Mouse (Mus musculus): ENCODE results near the gene Pdzd9. TPM values are rescaled to one million over a fixed set of nuclear protein-coding genes. Genes with fewer than 3 reads are reported as not detected.

Pdzd9 gene
- polyA plus RNA-seq, 1 experiment from 2014 or later = 0.33 TPM

DNA sequence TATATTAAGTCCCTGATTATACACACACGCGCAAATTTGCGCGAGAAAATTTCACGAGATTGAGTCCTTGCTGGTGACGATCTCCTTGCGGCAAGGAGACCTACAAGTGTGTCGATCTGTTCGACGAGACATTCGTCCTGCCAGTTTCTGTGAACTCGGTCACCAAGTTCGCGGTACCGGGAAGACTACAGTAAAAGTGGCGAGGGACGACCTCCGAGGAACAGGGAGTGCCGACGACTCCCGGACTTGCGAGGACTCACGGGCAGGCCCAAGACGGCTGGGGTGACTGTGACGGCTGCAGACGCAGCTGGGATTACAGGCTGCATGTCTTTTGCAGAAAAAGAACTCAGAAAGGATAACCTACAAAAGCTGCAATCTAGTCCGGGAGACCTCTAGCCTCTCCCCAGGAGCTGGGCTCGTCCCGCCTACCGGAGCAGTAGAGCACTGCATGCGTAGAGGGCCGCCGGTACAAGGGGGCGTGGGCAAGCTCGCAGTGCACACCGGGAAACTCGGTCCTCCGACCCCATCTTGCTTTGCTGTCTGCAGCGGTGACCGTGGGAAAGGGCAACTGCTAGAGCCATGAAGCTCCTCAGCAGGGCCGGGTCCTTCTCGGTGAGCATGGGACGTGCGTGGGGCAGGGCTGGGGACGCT, 35.3 kb downstream of the Pdzd9 start, which contains the start of gene Uqcrc2:
Uqcrc2 (plus strand) TSS at position 466 of the 651 bp plus-strand sequence.
- WGBS = under 1% methylated on average over 45 of the region's 45 CpGs
- peak within 1 kb of the TSS; percentile 77 for H3K4me2 ChIP-seq (replicated peaks; ENCODE audit: low read depth)
- H3K9me3 ChIP-seq (ENCODE audit: control insufficient read depth) = no peaks in the 10 kb centered on the region
- ATAC-seq = peak; percentile 98
- peak; percentile 83 for TF ChIP-seq CTCF (IDR thresholded peaks at IDR 0.05; ENCODE audit: low read depth)
- H3K27me3 ChIP-seq (replicated peaks; ENCODE audit: control insufficient read depth, insufficient read depth, low read length) = no peaks in the 10 kb centered on the region
- peaks cover 6% of the 10 kb centered on the region for H3K4me1 ChIP-seq (replicated peaks; ENCODE audit: control insufficient read depth, insufficient read depth, low read length)
- peak within 1 kb of the TSS; percentile 94 for H3K9ac ChIP-seq (ENCODE audit: low read depth, low read length)
- H3K4me3 ChIP-seq (ENCODE audit: low read depth, low read length) = peak within 1 kb of the TSS; percentile 91
- peaks cover 16% of the 10 kb centered on the region for H3K36me3 ChIP-seq (ENCODE audit: control insufficient read depth, insufficient read depth)
- peak within 1 kb of the TSS; percentile 97 for H3K27ac ChIP-seq (ENCODE audit: low read depth, low read length)

DNA sequence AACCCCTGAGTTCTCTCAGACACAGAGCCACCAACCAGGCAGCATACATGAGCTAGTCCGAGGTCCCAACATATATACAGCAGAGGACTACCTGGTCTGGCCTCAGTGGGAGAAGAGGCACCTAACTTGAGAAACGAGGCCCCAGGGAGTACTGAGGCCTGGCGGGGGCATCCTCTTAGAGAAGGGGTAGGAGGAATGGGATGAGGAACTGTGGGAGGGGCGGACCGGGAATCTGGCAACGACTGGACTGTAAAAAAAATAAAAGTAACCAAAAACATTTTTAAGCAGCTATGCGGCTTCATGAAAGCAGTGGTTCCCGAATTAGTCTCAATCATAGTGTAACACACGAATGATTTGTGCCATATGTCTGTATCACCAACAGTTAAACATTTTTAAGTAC, 35.8 kb downstream of the Pdzd9 start:
- ATAC-seq = no peak

DNA sequence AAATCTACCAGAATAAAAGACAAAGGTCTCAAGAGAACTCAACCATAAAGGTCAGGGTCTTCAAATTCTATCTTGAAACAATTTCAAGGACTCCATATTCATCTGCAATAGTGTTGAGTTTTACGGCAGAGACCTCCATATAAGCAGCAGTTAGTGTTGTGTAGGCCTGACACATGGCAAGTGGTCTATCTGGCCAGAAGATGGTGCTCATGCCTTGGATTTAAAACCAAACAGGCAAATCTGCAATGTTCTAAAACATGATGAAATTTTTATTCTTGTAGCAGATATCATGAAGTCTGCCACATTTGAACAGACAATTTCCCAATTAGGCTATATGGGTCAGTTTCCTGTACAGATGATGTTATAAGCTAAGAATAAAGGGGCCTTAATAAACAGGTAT, 37.6 kb downstream of the Pdzd9 start:
- 61% methylated on average over 1 of the region's 1 CpGs for WGBS
- Histone ChIP-seq H3K4me2 (replicated peaks; ENCODE audit: low read depth) (no peak overlapping the region), H3K36me3 (ENCODE audit: control insufficient read depth, insufficient read depth) (0 out of 2 replicates have a peak, but pooled peaks cover under 1% of the 10 kb centered on the region), H3K9me3 (ENCODE audit: control insufficient read depth) (no peaks in the 10 kb centered on the region), H3K27ac (ENCODE audit: low read depth, low read length) (no peak overlapping the region), H3K4me3 (ENCODE audit: low read depth, low read length) (no peak overlapping the region), H3K27me3 (replicated peaks; ENCODE audit: control insufficient read depth, insufficient read depth, low read length) (no peaks in the 10 kb centered on the region), H3K9ac (ENCODE audit: low read depth, low read length) (no peak overlapping the region), H3K4me1 (replicated peaks; ENCODE audit: control insufficient read depth, insufficient read depth, low read length) (peaks cover 6% of the 10 kb centered on the region)
- no peak for ATAC-seq
- peak; percentile 61 for TF ChIP-seq CTCF (IDR thresholded peaks at IDR 0.05; ENCODE audit: low read depth)

More for the DNA sequence above, 35.8 kb downstream of the Pdzd9 start:
- peak overlapping the region; percentile 97 for H3K27ac ChIP-seq (ENCODE audit: low read depth, low read length)
- H3K4me2 ChIP-seq (replicated peaks; ENCODE audit: low read depth) = peak overlapping the region; percentile 77
- 6% methylated on average over 9 of the region's 9 CpGs for WGBS
- no peaks in the 10 kb centered on the region for H3K9me3 ChIP-seq (ENCODE audit: control insufficient read depth)
- H3K4me1 ChIP-seq (replicated peaks; ENCODE audit: control insufficient read depth, insufficient read depth, low read length) = peaks cover 6% of the 10 kb centered on the region
- no peaks in the 10 kb centered on the region for H3K27me3 ChIP-seq (replicated peaks; ENCODE audit: control insufficient read depth, insufficient read depth, low read length)
- peak overlapping the region; percentile 94 for H3K9ac ChIP-seq (ENCODE audit: low read depth, low read length)
- H3K4me3 ChIP-seq (ENCODE audit: low read depth, low read length) = peak overlapping the region; percentile 91
- peaks cover 13% of the 10 kb centered on the region for H3K36me3 ChIP-seq (ENCODE audit: control insufficient read depth, insufficient read depth)
- TF ChIP-seq CTCF (IDR thresholded peaks at IDR 0.05; ENCODE audit: low read depth) = no peak

DNA sequence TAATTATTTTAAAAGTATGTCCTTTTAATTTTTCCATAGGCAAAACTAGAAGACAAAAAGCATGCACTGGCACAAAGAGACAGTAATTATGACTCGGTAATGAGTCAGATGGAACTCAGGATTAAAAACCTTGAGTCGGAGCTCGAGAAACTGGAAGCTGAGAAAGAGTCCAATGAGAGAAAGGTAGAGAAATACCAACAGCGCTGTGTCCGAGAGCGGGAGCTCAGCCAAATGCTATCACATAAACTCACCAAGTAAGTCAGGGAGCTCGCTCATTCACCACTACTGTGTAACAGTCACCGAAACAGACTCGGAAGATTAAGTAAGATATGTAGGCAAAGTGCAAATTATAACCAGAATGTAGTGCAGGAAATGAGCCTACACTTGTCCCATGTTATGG, 49.3 kb downstream of the Pdzd9 start:
- Histone ChIP-seq H3K9ac (ENCODE audit: low read depth, low read length) (no peak overlapping the region), H3K4me3 (ENCODE audit: low read depth, low read length) (no peak overlapping the region), H3K4me2 (replicated peaks; ENCODE audit: low read depth) (no peak overlapping the region), H3K4me1 (replicated peaks; ENCODE audit: control insufficient read depth, insufficient read depth, low read length) (no peaks in the 10 kb centered on the region), H3K9me3 (ENCODE audit: control insufficient read depth) (no peaks in the 10 kb centered on the region), H3K36me3 (ENCODE audit: control insufficient read depth, insufficient read depth) (no peaks in the 10 kb centered on the region), H3K27me3 (replicated peaks; ENCODE audit: control insufficient read depth, insufficient read depth, low read length) (no peaks in the 10 kb centered on the region), H3K27ac (ENCODE audit: low read depth, low read length) (no peak overlapping the region)
- WGBS = 85% methylated on average over 9 of the region's 9 CpGs
- ATAC-seq = no peak
- no peak for TF ChIP-seq CTCF (IDR thresholded peaks at IDR 0.05; ENCODE audit: low read depth)

DNA sequence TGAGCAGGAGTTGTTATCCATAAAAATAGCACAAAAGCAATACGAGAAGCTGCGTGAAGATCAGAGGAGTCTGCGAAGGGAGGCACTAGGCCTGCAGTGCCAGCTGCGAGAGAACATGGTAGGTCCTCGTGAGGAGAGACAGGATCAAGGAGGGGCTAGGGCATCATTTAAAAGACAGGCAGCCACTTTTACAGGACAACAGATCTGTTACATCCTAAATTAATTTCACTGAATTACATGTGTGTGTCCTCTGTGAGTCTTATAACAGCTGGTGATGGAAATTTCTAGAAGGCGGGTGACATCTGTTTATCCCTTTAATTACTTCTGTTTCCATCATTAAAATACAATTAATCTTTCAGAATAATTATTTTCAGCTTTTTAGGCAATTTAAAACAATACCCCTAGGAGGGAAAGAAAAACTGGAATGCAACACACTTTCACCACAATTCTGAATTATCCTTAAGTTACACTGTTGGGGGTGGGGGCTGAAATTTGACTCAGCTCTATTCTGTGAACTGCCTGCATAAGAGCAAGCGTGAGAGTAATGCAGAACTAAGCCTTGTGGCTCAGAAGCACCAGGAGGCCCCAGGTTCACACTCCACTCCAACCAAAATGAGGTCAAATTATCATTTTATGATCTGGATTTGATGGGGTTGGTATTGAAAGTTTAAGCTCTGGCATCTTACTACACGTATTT, 49.9 kb downstream of the Pdzd9 start:
- ATAC-seq = no peak
- no peak overlapping the region for H3K9ac ChIP-seq (ENCODE audit: low read depth, low read length)
- H3K4me1 ChIP-seq (replicated peaks; ENCODE audit: control insufficient read depth, insufficient read depth, low read length) = no peaks in the 10 kb centered on the region
- no peak overlapping the region for H3K4me2 ChIP-seq (replicated peaks; ENCODE audit: low read depth)
- no peak overlapping the region for H3K27ac ChIP-seq (ENCODE audit: low read depth, low read length)
- no peak overlapping the region for H3K4me3 ChIP-seq (ENCODE audit: low read depth, low read length)
- WGBS = 77% methylated on average over 8 of the region's 8 CpGs
- H3K36me3 ChIP-seq (ENCODE audit: control insufficient read depth, insufficient read depth) = no peaks in the 10 kb centered on the region
- no peaks in the 10 kb centered on the region for H3K9me3 ChIP-seq (ENCODE audit: control insufficient read depth)
- no peak for TF ChIP-seq CTCF (IDR thresholded peaks at IDR 0.05; ENCODE audit: low read depth)
- no peaks in the 10 kb centered on the region for H3K27me3 ChIP-seq (replicated peaks; ENCODE audit: control insufficient read depth, insufficient read depth, low read length)

Other genes starting within 250 kb of the Pdzd9 start
- 246 and 267 TPM in 2 replicates for gene Uqcrc2, start 35.2 kb downstream of the Pdzd9 start, polyA plus RNA-seq (2015; fragmentation: Nextera tagmentation; extraction: Ambion mirVana)
- gene Mosmo, start 7.3 kb upstream of the Pdzd9 start, polyA plus RNA-seq (2015; fragmentation: Nextera tagmentation; extraction: Ambion mirVana) = 7.0 and 7.4 TPM in 2 replicates
- 0.25 and 0.33 TPM in 2 replicates for gene Vwa3a, start 69.0 kb upstream of the Pdzd9 start, polyA plus RNA-seq (2015; fragmentation: Nextera tagmentation; extraction: Ambion mirVana)
- gene Gm5737, start 142.0 kb upstream of the Pdzd9 start, polyA plus RNA-seq (2015; fragmentation: Nextera tagmentation; extraction: Ambion mirVana) = not detected in 2 replicates
- gene Eef2k, start 172.5 kb upstream of the Pdzd9 start, polyA plus RNA-seq (2015; fragmentation: Nextera tagmentation; extraction: Ambion mirVana) = 14.1 and 14.2 TPM in 2 replicates
- gene Polr3e, start 247.4 kb upstream of the Pdzd9 start, polyA plus RNA-seq (2015; fragmentation: Nextera tagmentation; extraction: Ambion mirVana) = 18.3 and 19.6 TPM in 2 replicates

Measured in intestine, postnatal 0 days (tissue).